Mouse (Mus musculus): ENCODE measurements at regions not wholly inside any gene's neighbourhood (a gene's known extent, or its start where the extent isn't known, plus 50 kb on each side); places are given as distances from the start of the nearest gene placed in this dataset.

GRCm38 (mm10) chr11:56925368-56925896 lies 85.8 kb upstream of the Gria1 start:
- TF ChIP-seq CTCF (IDR thresholded peaks at IDR 0.05; ENCODE audit: insufficient read depth, low read depth, low read length) (no peak), POLR2A (IDR thresholded peaks at IDR 0.05; ENCODE audit: insufficient read depth, low read depth, low read length) (no peak)

All from olfactory bulb, adult 2 months (tissue).